Mouse (Mus musculus): ENCODE measurements around the gene Zbtb16.

Gene Zbtb16

DNA sequence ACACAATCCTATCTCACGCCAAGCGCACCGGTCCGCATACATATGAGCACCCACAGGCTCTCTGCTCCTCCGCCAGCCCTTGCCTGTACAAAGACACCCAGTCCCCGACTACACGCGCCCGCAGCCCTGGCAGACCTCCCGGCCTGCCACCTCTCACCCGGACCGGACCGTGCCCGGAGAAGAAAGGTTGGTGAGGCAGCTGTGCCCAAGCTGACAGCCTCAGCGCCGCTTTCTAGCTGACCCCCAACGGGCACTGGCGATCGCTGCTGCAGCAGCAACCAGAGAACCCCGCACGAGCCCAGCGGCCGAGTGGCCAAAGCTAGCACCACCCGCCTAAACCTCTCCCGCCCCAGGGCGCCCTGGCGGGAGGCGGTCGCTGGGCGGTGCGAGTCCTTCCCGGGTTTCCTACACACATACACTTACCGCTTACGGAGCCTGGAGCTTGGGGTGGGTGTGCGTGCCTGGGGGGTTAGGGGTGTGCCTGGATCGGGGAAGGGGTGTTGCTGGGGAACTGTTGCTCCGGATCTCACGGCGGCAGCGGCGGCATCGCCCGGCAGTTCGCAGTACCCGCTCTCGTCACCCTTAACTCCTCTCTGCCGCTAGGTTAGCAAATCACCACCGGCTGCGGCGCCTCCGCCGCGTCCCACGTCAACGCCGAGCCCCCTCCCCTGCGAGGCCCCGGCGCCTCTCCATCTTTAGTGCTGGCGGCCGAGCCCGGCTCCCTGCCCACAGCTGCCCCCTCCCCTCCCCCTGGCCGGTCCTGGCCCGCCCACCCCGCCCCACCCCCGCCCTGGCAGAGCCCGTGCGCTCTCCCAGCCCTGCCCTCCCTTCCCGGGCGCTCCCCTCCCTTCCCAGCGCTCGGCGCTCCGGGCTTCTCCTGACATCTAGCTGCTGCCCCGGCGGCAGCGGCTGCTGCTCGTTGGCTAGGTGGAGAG is at the start of gene Zbtb16:
TSS of gene Zbtb16 (minus strand) at position 592 of the 935 bp plus-strand sequence.
- DNase-seq (ENCODE audit: low read depth), result no peak

DNA sequence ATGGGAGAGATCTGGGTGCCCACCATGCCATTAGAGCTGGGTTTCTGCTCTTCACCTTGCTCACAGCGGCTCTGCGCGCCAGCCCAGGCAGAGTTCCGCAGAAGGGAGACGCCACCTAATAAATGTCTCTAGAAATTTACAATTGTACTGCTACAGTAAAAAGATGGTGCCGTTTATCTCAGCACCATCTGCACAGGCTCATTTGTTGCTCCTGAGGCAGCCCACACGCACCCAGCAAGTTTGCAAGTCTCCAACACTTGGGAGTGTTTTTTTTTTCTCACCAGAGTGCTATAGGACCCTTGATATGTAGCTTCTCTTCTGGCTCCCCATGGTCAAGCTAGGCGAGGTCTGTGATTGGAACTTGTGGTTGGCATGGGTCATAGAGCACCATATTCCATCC is 36.9 kb upstream of the Zbtb16 start:
- DNase-seq (ENCODE audit: low read depth), result no peak

GRCm38 (mm10) chr9:48866523-48867121 is 30.6 kb upstream of the Zbtb16 start:
- no peak for DNase-seq (ENCODE audit: low read depth)

DNA sequence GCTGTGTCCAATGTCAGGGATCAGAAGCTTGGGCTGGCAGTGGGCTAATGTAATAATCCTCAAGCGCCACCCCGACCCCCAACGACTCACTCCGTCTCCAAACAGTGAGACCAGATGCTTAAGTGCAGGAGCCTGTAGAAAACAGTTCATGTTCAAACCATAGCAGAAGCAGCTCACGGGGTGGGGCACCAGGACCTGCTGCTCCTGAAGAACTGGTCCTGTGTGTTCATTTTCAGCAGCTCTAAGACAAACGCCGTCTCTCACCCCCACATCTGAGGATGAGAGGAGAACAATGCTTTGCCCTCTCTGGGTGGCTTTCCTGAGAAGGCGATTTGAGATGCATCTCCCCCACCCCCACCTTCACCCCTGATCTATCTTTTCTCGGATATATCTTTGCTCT is 29.2 kb upstream of the Zbtb16 start:
- DNase-seq (ENCODE audit: low read depth), result no peak

GRCm38 (mm10) chr9:48861481-48861880 is 25.5 kb upstream of the Zbtb16 start:
- no peak for DNase-seq (ENCODE audit: low read depth)

- DNase-seq (ENCODE audit: low read depth), result peak; percentile 58
Measured at GRCm38 (mm10) chr9:48860526-48860845, 24.5 kb upstream of the Zbtb16 start.

DNA sequence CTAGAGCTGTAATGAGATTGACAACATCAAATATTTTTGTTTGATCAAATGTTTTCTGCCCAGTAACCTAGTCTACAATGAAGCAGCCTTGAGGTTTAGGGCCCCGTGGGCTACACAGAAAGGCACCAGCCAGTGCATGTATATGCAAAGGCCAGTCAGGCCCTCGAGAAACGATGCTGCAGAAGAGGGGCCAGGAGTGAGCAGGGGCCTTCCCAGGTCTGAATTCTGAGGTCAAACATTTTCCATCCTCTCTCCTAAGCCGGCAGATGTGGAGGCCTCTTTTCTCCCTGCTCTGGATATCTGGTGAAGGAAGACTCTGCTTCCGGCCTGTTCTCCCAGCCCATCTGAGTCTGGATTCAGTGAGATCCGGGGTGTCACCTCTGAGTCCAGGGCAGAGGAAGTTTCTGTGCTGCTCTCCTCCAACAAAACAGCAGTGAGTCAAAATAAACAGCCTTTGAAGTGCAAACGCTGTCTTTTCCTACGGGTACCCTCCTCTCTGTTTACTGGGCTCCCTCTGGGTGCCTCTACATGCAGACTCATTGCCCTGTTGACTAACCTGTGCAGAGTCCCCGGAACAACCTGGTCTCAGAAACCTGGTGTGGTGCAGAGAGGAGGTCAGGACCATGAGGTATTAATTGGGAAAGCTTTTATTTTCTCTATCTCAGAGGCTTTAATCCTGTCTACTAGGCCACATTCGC is 24.0 kb upstream of the Zbtb16 start:
- no peak for DNase-seq (ENCODE audit: low read depth)

DNA sequence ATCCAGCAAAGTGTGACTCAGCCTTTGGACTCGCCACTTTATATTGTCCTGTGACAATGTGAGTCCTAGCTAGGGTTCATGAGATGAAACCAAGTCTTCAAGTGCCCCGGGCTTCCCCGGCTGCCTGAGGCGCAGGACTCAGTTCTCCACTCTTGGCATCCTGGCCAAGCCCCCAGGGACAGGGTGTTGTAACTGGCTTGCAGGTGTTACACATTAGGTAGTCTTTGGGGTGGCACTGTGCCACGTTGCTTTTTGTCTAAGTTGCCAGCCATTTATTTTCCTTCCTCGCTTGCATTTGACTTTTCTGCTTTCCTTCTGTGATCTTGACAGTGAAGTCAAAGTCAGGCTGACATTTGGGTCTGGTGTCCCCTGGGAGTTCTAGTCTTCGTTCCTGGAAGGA is 21.9 kb upstream of the Zbtb16 start:
- no peak for DNase-seq (ENCODE audit: low read depth)

DNA sequence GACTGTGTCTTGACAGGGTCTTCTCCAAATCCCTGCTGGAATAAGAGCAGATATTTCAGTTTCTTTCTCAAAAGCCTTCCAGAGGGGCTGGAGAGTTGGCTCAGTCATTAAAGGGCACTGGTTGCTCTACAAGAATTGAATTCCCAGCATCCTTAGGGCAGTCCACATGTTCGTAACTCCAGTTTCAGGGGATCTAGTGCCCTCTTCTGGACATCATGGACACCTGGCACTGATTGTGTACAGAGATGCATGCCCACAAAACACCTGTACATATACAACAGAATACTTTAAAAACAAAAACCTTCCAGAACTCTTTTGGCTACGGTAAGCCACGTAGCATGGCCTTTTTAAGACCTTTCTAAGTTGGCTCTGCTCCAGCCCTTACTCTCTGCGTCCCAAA is 20.2 kb upstream of the Zbtb16 start:
- DNase-seq (ENCODE audit: low read depth), result no peak

DNA sequence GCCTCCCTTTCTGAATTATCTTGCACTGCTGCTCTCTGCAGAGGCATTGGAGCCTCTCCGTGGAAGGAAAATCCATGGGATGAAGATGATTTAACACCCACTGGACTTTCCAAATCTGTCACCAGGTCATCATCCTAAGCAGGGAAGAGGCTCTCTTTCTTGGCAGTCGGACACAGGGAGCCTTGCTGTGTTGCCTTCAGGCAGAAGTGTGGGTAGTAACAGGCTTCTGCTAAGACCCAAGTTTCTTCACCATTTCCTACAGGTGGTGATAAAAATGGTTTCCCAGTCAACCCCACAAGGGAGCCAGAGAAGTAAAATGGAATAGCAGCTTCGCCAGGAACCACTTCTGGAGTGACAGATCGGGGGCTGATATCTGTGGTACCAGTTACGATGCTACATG is 13.5 kb upstream of the Zbtb16 start:
- DNase-seq (ENCODE audit: low read depth), result no peak

DNA sequence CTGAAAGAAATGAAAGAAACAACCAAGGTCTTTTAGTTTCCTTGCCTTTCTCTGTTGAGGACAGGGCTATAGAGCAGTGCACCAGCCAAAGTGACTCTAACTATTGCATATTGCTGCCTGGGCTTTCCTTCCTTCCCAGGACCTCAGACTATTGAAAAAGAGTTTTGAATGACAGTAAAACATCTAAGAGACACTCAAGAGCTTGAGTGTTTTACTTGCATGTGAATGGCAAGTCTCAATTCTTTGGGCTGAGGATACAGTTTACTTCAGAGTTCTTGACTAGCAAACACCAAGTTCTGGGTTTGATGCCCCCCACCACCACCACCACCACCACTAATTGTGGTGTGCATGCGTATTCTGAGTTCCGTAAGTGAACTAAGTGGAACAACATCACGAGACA is 3.5 kb upstream of the Zbtb16 start:
- no peak for DNase-seq (ENCODE audit: low read depth)

DNA sequence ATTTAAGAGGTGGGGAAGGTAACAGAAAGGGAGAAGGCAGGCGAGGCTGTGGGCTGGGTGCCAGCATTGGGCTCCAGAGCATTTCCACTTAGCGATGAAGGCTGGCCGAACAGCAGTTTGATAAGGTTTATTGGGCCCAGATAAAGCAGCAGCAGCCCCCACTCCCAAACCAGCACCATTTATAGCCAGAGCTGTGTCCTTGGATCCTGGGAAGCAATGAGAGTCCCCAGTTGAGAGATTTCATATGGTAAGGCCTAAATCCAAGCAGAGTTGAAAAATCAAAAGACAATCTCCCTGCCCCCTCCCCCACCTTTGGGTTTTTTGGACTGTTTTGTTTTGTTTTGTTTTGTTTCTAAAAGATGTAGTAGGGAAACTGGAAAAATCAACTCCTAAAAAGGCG is 2.3 kb upstream of the Zbtb16 start:
- DNase-seq (ENCODE audit: low read depth), result no peak

- DNase-seq (ENCODE audit: low read depth), result no peak
Measured at GRCm38 (mm10) chr9:48837181-48837580, 1.2 kb upstream of the Zbtb16 start.

GRCm38 (mm10) chr9:48836566-48836930 is 526 bp upstream of the Zbtb16 start:
- no peak for DNase-seq (ENCODE audit: low read depth)

GRCm38 (mm10) chr9:48834541-48835411 is 1.2 kb downstream of the Zbtb16 start:
- DNase-seq (ENCODE audit: low read depth), result no peak

GRCm38 (mm10) chr9:48834006-48834405 is 2.0 kb downstream of the Zbtb16 start:
- DNase-seq (ENCODE audit: low read depth), result no peak

GRCm38 (mm10) chr9:48833493-48833892 is 2.5 kb downstream of the Zbtb16 start:
- no peak for DNase-seq (ENCODE audit: low read depth)

- no peak for DNase-seq (ENCODE audit: low read depth)
Measured at GRCm38 (mm10) chr9:48832473-48833100, 3.4 kb downstream of the Zbtb16 start.

GRCm38 (mm10) chr9:48831560-48832460 is 4.2 kb downstream of the Zbtb16 start:
- no peak for DNase-seq (ENCODE audit: low read depth)

- DNase-seq (ENCODE audit: low read depth), result no peak
Measured at GRCm38 (mm10) chr9:48828839-48829238, 7.2 kb downstream of the Zbtb16 start.

All from naive thymus-derived CD4-positive, alpha-beta T cell, adult 2 months (primary cell).